Mouse (Mus musculus) hindbrain, embryonic 12.5 days (tissue): ENCODE measurements at regions not wholly inside any gene's neighbourhood (a gene's known extent, or its start where the extent isn't known, plus 50 kb on each side); places are given as distances from the start of the nearest gene placed in this dataset.

Source experiments
- ATAC-seq: fragments of 200-750 bp; cut with Nextera tagmentation; 2 replicates; pipeline ENCODE4 v1.8.0; 2017; ENCODE audit warnings: moderate TSS enrichment; ENCODE audit not compliant: low FRiP score
- H3K27ac ChIP-seq: fragments of 300-500 bp; sonication (generic); 2 replicates; pipeline ENCODE4 v1.5.1; 2016; ENCODE audit warnings: mild to moderate bottlenecking
- H3K27me3 ChIP-seq: fragments of 300-500 bp; sonication (generic); 2 replicates; pipeline ENCODE4 v1.6.1; 2016; ENCODE audit warnings: mild to moderate bottlenecking
- H3K36me3 ChIP-seq: fragments of 300-500 bp; sonication (generic); 2 replicates; pipeline ENCODE4 v1.6.1; 2016; ENCODE audit warnings: mild to moderate bottlenecking
- H3K4me1 ChIP-seq: fragments of 300-500 bp; sonication (generic); 2 replicates; pipeline ENCODE4 v1.6.1; 2016
- H3K4me2 ChIP-seq: fragments of 300-500 bp; sonication (generic); replicated peaks from 2 replicates; pipeline ENCODE4 v1.6.1; 2016; ENCODE audit warnings: mild to moderate bottlenecking
- H3K4me3 ChIP-seq: fragments of 300-500 bp; sonication (generic); 2 replicates; pipeline ENCODE4 v1.5.1; 2016; ENCODE audit warnings: mild to moderate bottlenecking
- H3K9ac ChIP-seq: fragments of 300-500 bp; sonication (generic); 2 replicates; pipeline ENCODE4 v1.6.1; 2016; ENCODE audit warnings: mild to moderate bottlenecking, moderate library complexity
- H3K9me3 ChIP-seq: fragments of 300-500 bp; sonication (generic); replicated peaks from 2 replicates; pipeline ENCODE4 v1.6.1; 2016; ENCODE audit warnings: mild to moderate bottlenecking
- WGBS: fragments of 180-500 bp; shearing (Covaris S2); methylation state at CpG from one replicate; pipeline ENCODE4 v1.1.7; 2016; 5-methylcytosine and 5-hydroxymethylcytosine counted together

GRCm38 (mm10) chr11:13724375-13724774 lies 874.7 kb upstream of the Pom121l12 start:
- Histone ChIP-seq H3K36me3 (no peaks in the 10 kb centered on the region), H3K4me3 (no peak overlapping the region), H3K27me3 (no peaks in the 10 kb centered on the region), H3K4me1 (no peaks in the 10 kb centered on the region), H3K27ac (no peak overlapping the region), H3K4me2 (no peak overlapping the region), H3K9ac (no peak overlapping the region), H3K9me3 (no peaks in the 10 kb centered on the region)
- no peak for ATAC-seq
- 76% methylated on average over 3 of the region's 3 CpGs for WGBS

GRCm38 (mm10) chr11:13771065-13771464 lies 828.0 kb upstream of the Pom121l12 start:
- Histone ChIP-seq H3K4me3 (no peak overlapping the region), H3K4me2 (no peak overlapping the region), H3K9me3 (no peaks in the 10 kb centered on the region), H3K36me3 (no peaks in the 10 kb centered on the region), H3K27me3 (no peaks in the 10 kb centered on the region), H3K9ac (no peak overlapping the region), H3K4me1 (no peaks in the 10 kb centered on the region), H3K27ac (no peak overlapping the region)
- ATAC-seq = peak; percentile 76; the same call in 1 of the 2 replicates
- 56% methylated on average over 2 of the region's 2 CpGs for WGBS
